Mouse (Mus musculus) liver, embryonic 15.5 days (tissue): ENCODE measurements at regions not wholly inside any gene's neighbourhood (a gene's known extent, or its start where the extent isn't known, plus 50 kb on each side); places are given as distances from the start of the nearest gene placed in this dataset.
A peak's percentile ranks its signal among the peaks of the same experiment; 100 is the strongest.

Experiments used
- ATAC-seq: fragments of 200-750 bp; cut with Nextera tagmentation; 2 replicates; pipeline ENCODE4 v1.8.0; 2017; ENCODE audit warnings: moderate number of reproducible peaks, mild to moderate bottlenecking, moderate library complexity; ENCODE audit not compliant: insufficient read depth
- H3K27ac ChIP-seq: fragments of 300-500 bp; sonication (generic); replicated peaks from 2 replicates; pipeline ENCODE4 v1.5.1; 2015; ENCODE audit warnings: mild to moderate bottlenecking, inconsistent platforms
- H3K27me3 ChIP-seq: fragments of 300-500 bp; sonication (generic); 2 replicates; pipeline ENCODE4 v1.6.1; 2015; ENCODE audit warnings: mild to moderate bottlenecking, inconsistent platforms
- H3K36me3 ChIP-seq: fragments of 300-500 bp; sonication (generic); replicated peaks from 2 replicates; pipeline ENCODE4 v1.6.1; 2015; ENCODE audit warnings: moderate library complexity, mild to moderate bottlenecking, inconsistent platforms
- H3K4me1 ChIP-seq: fragments of 300-500 bp; sonication (generic); replicated peaks from 2 replicates; pipeline ENCODE4 v1.6.1; 2015; ENCODE audit warnings: inconsistent platforms
- H3K4me2 ChIP-seq: fragments of 300-500 bp; sonication (generic); 2 replicates; pipeline ENCODE4 v1.6.1; 2015; ENCODE audit warnings: moderate library complexity, mild to moderate bottlenecking, inconsistent platforms
- H3K4me3 ChIP-seq: fragments of 300-500 bp; sonication (generic); replicated peaks from 2 replicates; pipeline ENCODE4 v1.5.1; 2015; ENCODE audit warnings: mild to moderate bottlenecking, inconsistent platforms
- H3K9ac ChIP-seq: fragments of 300-500 bp; sonication (generic); 2 replicates; pipeline ENCODE4 v1.6.1; 2015; ENCODE audit warnings: moderate library complexity, mild to moderate bottlenecking, inconsistent platforms
- H3K9me3 ChIP-seq: fragments of 300-500 bp; sonication (generic); replicated peaks from 2 replicates; pipeline ENCODE4 v1.6.1; 2016; ENCODE audit warnings: inconsistent platforms
- WGBS: fragments of 180-500 bp; shearing (Covaris S2); methylation state at CpG from one replicate; pipeline ENCODE4 v1.1.7; 2015; ENCODE audit warnings: mixed read lengths; ENCODE audit not compliant: insufficient replicate concordance; 5-methylcytosine and 5-hydroxymethylcytosine counted together

DNA sequence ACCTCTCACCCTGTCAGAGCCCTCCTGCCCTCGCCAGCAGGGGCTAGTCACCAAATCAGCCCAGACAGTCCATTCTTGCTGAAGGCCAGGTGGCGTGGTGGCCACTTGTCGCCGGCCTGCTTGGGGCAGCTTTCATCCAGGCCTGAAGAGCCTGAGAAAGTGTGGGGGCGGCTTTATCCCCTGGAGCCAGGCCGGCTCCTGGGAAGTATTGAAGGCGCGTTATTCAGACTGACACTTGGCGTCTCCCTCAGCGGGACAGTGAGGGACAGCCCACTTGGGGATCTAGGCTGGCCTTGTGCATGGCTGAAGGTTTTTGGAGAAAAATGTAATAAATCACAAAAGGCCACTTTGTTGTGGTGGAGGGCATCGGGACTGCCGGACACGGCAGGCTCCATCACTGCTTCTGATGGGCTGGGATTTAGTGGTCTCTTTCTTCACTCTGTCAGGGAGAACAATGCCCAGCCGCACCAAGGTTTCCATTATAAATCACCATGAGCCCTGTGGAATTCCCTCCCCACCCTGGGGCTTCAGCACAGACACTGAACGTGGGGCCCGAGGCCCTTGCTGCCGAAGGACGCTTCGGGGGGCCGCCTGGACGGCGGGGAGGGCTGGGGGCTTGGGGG lies 75.8 kb upstream of the Ccnd1 start:
- Histone ChIP-seq H3K4me3 (no peak overlapping the region), H3K27ac (no peak overlapping the region), H3K4me2 (no peak overlapping the region), H3K4me1 (no peaks in the 10 kb centered on the region), H3K9me3 (no peaks in the 10 kb centered on the region), H3K27me3 (no peaks in the 10 kb centered on the region), H3K9ac (no peak overlapping the region), H3K36me3 (no peaks in the 10 kb centered on the region)
- no peak for ATAC-seq
- WGBS = 64% methylated on average over 22 of the region's 22 CpGs

- Histone ChIP-seq H3K27ac (no peak overlapping the region), H3K9ac (no peak overlapping the region), H3K4me1 (no peaks in the 10 kb centered on the region), H3K4me2 (no peak overlapping the region), H3K36me3 (no peaks in the 10 kb centered on the region), H3K4me3 (no peak overlapping the region), H3K27me3 (no peaks in the 10 kb centered on the region), H3K9me3 (no peaks in the 10 kb centered on the region)
- WGBS = 46% methylated on average over 4 of the region's 4 CpGs
- no peak for ATAC-seq
Observed at GRCm38 (mm10) chr7:145010757-145011156, 71.0 kb upstream of the Ccnd1 start.

GRCm38 (mm10) chr7:145010004-145010403 lies 70.3 kb upstream of the Ccnd1 start:
- no peaks in the 10 kb centered on the region for H3K27me3 ChIP-seq
- H3K36me3 ChIP-seq = no peaks in the 10 kb centered on the region
- 48% methylated on average over 3 of the region's 3 CpGs for WGBS
- H3K4me2 ChIP-seq = no peak overlapping the region
- no peaks in the 10 kb centered on the region for H3K4me1 ChIP-seq
- no peak overlapping the region for H3K9ac ChIP-seq
- no peak overlapping the region for H3K27ac ChIP-seq
- no peak overlapping the region for H3K4me3 ChIP-seq
- 0 out of 2 replicates have a peak, but pooled peaks have one; percentile 8 for ATAC-seq
- H3K9me3 ChIP-seq = no peaks in the 10 kb centered on the region

- H3K27me3 ChIP-seq = no peaks in the 10 kb centered on the region
- H3K4me1 ChIP-seq = no peaks in the 10 kb centered on the region
- no peak overlapping the region for H3K4me2 ChIP-seq
- no peaks in the 10 kb centered on the region for H3K36me3 ChIP-seq
- no peak overlapping the region for H3K27ac ChIP-seq
- H3K4me3 ChIP-seq = no peak overlapping the region
- no peak for ATAC-seq
- H3K9ac ChIP-seq = no peak overlapping the region
- no peaks in the 10 kb centered on the region for H3K9me3 ChIP-seq
- WGBS = 49% methylated on average over 7 of the region's 7 CpGs
Observed at GRCm38 (mm10) chr7:145008662-145009333, 69.1 kb upstream of the Ccnd1 start.

DNA sequence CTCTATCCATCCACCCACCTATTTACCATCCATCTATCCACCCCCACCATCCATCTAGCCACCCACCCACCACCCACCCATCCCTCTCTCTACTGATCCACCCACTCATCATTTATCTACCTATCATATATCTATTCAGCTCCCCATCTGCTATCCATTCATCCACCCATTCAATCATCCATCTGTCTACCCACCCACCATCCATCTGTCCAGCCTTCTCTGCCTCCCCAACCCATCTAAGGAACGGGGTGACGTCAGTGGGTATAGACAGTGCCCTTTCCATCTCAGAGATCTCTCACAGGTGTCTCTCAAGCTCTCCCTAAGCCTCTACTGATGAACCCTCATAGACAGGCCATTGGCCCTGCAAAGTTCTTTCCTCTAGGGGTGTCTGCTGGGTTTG lies 67.5 kb upstream of the Ccnd1 start:
- Histone ChIP-seq H3K36me3 (no peaks in the 10 kb centered on the region), H3K9me3 (no peaks in the 10 kb centered on the region), H3K4me3 (no peak overlapping the region), H3K27me3 (no peaks in the 10 kb centered on the region), H3K27ac (no peak overlapping the region), H3K4me1 (no peaks in the 10 kb centered on the region), H3K9ac (no peak overlapping the region), H3K4me2 (no peak overlapping the region)
- WGBS = 62% methylated on average over 2 of the region's 2 CpGs
- no peak for ATAC-seq

GRCm38 (mm10) chr7:145001503-145002084 lies 61.9 kb upstream of the Ccnd1 start:
- WGBS = 50% methylated on average over 4 of the region's 4 CpGs
- Histone ChIP-seq H3K9me3 (no peaks in the 10 kb centered on the region), H3K4me1 (no peaks in the 10 kb centered on the region), H3K4me3 (no peak overlapping the region), H3K4me2 (no peak overlapping the region), H3K36me3 (no peaks in the 10 kb centered on the region), H3K9ac (no peak overlapping the region), H3K27me3 (no peaks in the 10 kb centered on the region), H3K27ac (no peak overlapping the region)
- no peak for ATAC-seq

- Histone ChIP-seq H3K27ac (no peak overlapping the region), H3K4me1 (no peaks in the 10 kb centered on the region), H3K9ac (no peak overlapping the region), H3K4me3 (no peak overlapping the region), H3K36me3 (no peaks in the 10 kb centered on the region), H3K27me3 (no peaks in the 10 kb centered on the region), H3K9me3 (no peaks in the 10 kb centered on the region), H3K4me2 (no peak overlapping the region)
- WGBS = 49% methylated on average over 3 of the region's 3 CpGs
- ATAC-seq = no peak
Observed at GRCm38 (mm10) chr7:144999741-145000140, 60.0 kb upstream of the Ccnd1 start.

DNA sequence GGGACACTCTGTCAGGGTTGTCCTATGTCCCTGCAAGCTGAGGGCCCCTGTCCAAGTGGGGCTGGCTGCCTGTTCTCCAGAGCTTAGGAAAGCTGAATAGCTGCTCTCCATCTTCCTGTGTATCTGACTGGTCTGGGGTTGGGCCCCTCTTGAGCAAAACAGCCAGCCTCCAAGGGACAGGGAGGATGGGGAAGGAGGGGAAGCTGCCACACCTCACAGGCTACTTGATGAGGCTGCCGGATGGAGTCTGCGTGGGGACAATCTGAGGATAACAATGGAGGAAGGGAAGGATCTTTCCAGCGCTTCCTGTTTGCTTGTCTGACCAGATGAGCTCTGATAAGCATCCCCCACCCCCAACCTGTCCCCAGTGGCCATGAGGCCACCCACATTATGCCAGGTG lies 57.1 kb upstream of the Ccnd1 start:
- 34% methylated on average over 3 of the region's 3 CpGs for WGBS

DNA sequence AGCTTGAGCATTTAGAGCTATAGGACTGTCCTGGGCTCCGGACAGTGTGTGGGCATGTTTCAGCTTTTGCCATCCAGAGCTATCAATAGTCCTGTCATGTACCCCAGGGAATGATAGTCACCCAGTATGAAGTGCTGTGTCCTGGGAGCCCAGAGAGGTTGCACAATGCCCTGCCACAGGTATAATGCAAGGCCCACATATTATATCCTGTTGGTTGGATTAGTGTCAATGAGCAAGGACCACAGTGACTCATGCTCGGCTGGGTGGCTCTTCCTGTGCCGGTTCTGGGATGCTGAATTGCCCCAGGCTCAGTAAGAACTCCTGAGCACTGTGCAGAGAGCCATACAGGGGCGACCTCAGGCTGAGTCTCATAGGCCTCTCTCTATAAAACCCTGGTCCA lies 54.5 kb upstream of the Ccnd1 start:
- 52% methylated on average over 4 of the region's 4 CpGs for WGBS
- Histone ChIP-seq H3K36me3 (no peaks in the 10 kb centered on the region), H3K9me3 (no peaks in the 10 kb centered on the region), H3K27ac (no peak overlapping the region), H3K4me1 (no peaks in the 10 kb centered on the region), H3K27me3 (no peaks in the 10 kb centered on the region), H3K4me2 (no peak overlapping the region), H3K9ac (no peak overlapping the region), H3K4me3 (no peak overlapping the region)
- ATAC-seq = no peak

More for the DNA sequence above, 57.1 kb upstream of the Ccnd1 start:
- no peak overlapping the region for H3K9ac ChIP-seq
- no peak for ATAC-seq
- H3K27ac ChIP-seq = no peak overlapping the region
- no peaks in the 10 kb centered on the region for H3K27me3 ChIP-seq
- no peaks in the 10 kb centered on the region for H3K9me3 ChIP-seq
- H3K4me2 ChIP-seq = no peak overlapping the region
- H3K36me3 ChIP-seq = no peaks in the 10 kb centered on the region
- H3K4me3 ChIP-seq = no peak overlapping the region
- H3K4me1 ChIP-seq = no peaks in the 10 kb centered on the region

DNA sequence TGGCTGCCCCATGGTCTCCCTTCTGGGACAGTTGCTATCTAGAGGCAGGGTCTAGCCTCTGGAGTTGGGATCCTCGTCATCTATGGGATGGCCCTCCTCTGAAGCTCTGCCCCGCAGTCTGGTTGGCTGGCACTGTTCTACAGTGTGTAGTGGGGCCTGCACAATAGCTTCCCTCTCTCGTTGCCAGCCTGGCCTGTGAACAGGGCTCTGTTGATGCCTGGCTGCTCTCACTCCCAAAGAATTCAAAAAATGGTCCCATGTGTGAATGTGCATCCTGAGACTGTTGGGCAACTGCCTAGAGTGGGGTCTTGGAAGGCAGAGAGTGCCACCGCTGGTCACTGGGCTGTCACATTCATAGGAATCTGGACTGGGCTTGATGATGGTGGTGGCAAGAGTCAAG lies 53.8 kb upstream of the Ccnd1 start:
- Histone ChIP-seq H3K27ac (no peak overlapping the region), H3K9ac (no peak overlapping the region)
- no peak for ATAC-seq

GRCm38 (mm10) chr7:144991760-144992159 lies 52.0 kb upstream of the Ccnd1 start:
- H3K4me1 ChIP-seq = no peaks in the 10 kb centered on the region
- WGBS = 83% methylated on average over 1 of the region's 1 CpGs
- no peak overlapping the region for H3K27ac ChIP-seq
- no peaks in the 10 kb centered on the region for H3K36me3 ChIP-seq
- H3K9ac ChIP-seq = no peak overlapping the region
- H3K9me3 ChIP-seq = no peaks in the 10 kb centered on the region
- no peak overlapping the region for H3K4me3 ChIP-seq
- no peaks in the 10 kb centered on the region for H3K27me3 ChIP-seq
- no peak for ATAC-seq
- H3K4me2 ChIP-seq = no peak overlapping the region

More for the DNA sequence above, 53.8 kb upstream of the Ccnd1 start:
- no peaks in the 10 kb centered on the region for H3K27me3 ChIP-seq
- no peaks in the 10 kb centered on the region for H3K4me1 ChIP-seq
- no peak overlapping the region for H3K4me2 ChIP-seq
- H3K4me3 ChIP-seq = no peak overlapping the region
- WGBS = 57% methylated on average over 4 of the region's 4 CpGs
- H3K36me3 ChIP-seq = no peaks in the 10 kb centered on the region
- no peaks in the 10 kb centered on the region for H3K9me3 ChIP-seq
